8 mouse cellular contexts compared by ENCODE assay signal in genomic region chr2:118478833-118479549, GRCm38 (mm10). TPM values are rescaled to one million over a fixed set of nuclear protein-coding genes. Genes with fewer than 3 reads are reported as not detected.
DNase-seq lines count a peak whose midpoint lies in the region; ATAC-seq and TF ChIP-seq lines count a peak whose summit lies in the region.

No protein-coding gene starts in this region.

- H3K4me3 ChIP-seq in liver, adult 2 months (ENCODE audit: insufficient read depth, low read depth, low read length): peak overlapping the region; percentile 73
- H3K4me3 ChIP-seq in brown adipose tissue, adult 24 weeks (ENCODE audit: insufficient read depth, low read depth, low read length): peak overlapping the region; percentile 83
- peak overlapping the region; percentile 86 for H3K4me3 ChIP-seq in hindbrain, embryonic 13.5 days
- peak overlapping the region; percentile 85 for H3K4me3 ChIP-seq in midbrain, embryonic 12.5 days

- peak overlapping the region; percentile 79 for H3K9ac ChIP-seq in liver, adult 2 months (ENCODE audit: low read depth, low read length)
- H3K9ac ChIP-seq in hindbrain, embryonic 13.5 days: peak overlapping the region; percentile 93
- peak overlapping the region; percentile 89 for H3K9ac ChIP-seq in midbrain, embryonic 12.5 days (replicated peaks)

- 1% methylated on average over 48 of the region's 52 CpGs for WGBS in liver, adult 2 months
- 3% methylated on average over 52 of the region's 52 CpGs for WGBS in hindbrain, embryonic 13.5 days
- 4% methylated on average over 50 of the region's 52 CpGs for WGBS in midbrain, embryonic 12.5 days

- no peaks in the 10 kb centered on the region for H3K9me3 ChIP-seq in hindbrain, embryonic 13.5 days
- no peaks in the 10 kb centered on the region for H3K9me3 ChIP-seq in midbrain, embryonic 12.5 days

- peaks cover 6% of the 10 kb centered on the region for H3K4me1 ChIP-seq in liver, adult 2 months (ENCODE audit: control insufficient read depth, insufficient read depth, low read length)
- H3K4me1 ChIP-seq in brown adipose tissue, adult 24 weeks (ENCODE audit: control insufficient read depth, insufficient read depth, insufficient read length, low read length): peaks cover 8% of the 10 kb centered on the region
- peaks cover 25% of the 10 kb centered on the region for H3K4me1 ChIP-seq in hindbrain, embryonic 13.5 days (replicated peaks)
- H3K4me1 ChIP-seq in midbrain, embryonic 12.5 days: peaks cover 10% of the 10 kb centered on the region

- peak; percentile 19 for ATAC-seq in hindbrain, embryonic 13.5 days (ENCODE audit: low FRiP score)
- ATAC-seq in midbrain, embryonic 12.5 days (ENCODE audit: low FRiP score, low read depth): no peak

- no peak for DNase-seq in liver, adult 2 months (ENCODE audit: extremely low read depth, low read depth, low spot score)
- DNase-seq in liver: no peak
- DNase-seq in ovary, postnatal 36 days (ENCODE audit: low spot score): no peak
- no peak for DNase-seq in ovary, postnatal 14 days (ENCODE audit: low spot score)
- DNase-seq in ovary, adult 18-20 months (ENCODE audit: low spot score): no peak

- peak overlapping the region; percentile 83 for H3K4me2 ChIP-seq in hindbrain, embryonic 13.5 days
- H3K4me2 ChIP-seq in midbrain, embryonic 12.5 days (replicated peaks): peak overlapping the region; percentile 75

- no peak for TF ChIP-seq POLR2A in liver, adult 2 months (IDR thresholded peaks at IDR 0.05; ENCODE audit: extremely low read depth, insufficient read depth, low read length)

- peaks cover 19% of the 10 kb centered on the region for H3K36me3 ChIP-seq in liver, adult 2 months (ENCODE audit: control insufficient read depth, insufficient read depth, low read length)
- H3K36me3 ChIP-seq in hindbrain, embryonic 13.5 days: peaks cover 32% of the 10 kb centered on the region
- H3K36me3 ChIP-seq in midbrain, embryonic 12.5 days: peaks cover 30% of the 10 kb centered on the region

- H3K27me3 ChIP-seq in liver, adult 2 months (ENCODE audit: control insufficient read depth, insufficient read depth, low read length): no peaks in the 10 kb centered on the region
- no peaks in the 10 kb centered on the region for H3K27me3 ChIP-seq in hindbrain, embryonic 13.5 days
- peaks cover 4% of the 10 kb centered on the region; the same call in 1 of the 2 replicates for H3K27me3 ChIP-seq in midbrain, embryonic 12.5 days

- H3K27ac ChIP-seq in liver, adult 2 months (replicated peaks; ENCODE audit: insufficient read depth, low read depth, low read length): peak overlapping the region; percentile 53
- H3K27ac ChIP-seq in brown adipose tissue, adult 24 weeks (replicated peaks; ENCODE audit: low read depth, low read length): 0 out of 2 replicates have a peak overlapping the region, but pooled peaks have one; percentile 26
- H3K27ac ChIP-seq in hindbrain, embryonic 13.5 days: peak overlapping the region; percentile 87
- peak overlapping the region; percentile 77 for H3K27ac ChIP-seq in midbrain, embryonic 12.5 days (replicated peaks)

- TF ChIP-seq CTCF in liver, adult 2 months (IDR thresholded peaks at IDR 0.05; ENCODE audit: low read depth, low read length): no peak

- H3K79me2 ChIP-seq in liver, adult 2 months (ENCODE audit: control insufficient read depth, insufficient read depth, low read length): peaks cover 8% of the 10 kb centered on the region; the same call in 1 of the 2 replicates

RNA-seq across cellular contexts. Expression of gene Srp14, which starts 0.5 kb away (rescaled TPM):
- total RNA-seq in liver, adult 2 months (2014; rRNA removed): 59.7 and 72.8 TPM in 2 replicates
- polyA plus RNA-seq in liver, adult 2 months (2012; rRNA removed): 33.4 and 37.3 TPM in 2 replicates
- polyA plus RNA-seq in brown adipose tissue, adult 24 weeks (2012; ENCODE audit: insufficient read depth, insufficient read length, missing spikeins): 226 and 250 TPM in 2 replicates
- 362 and 376 TPM in 2 replicates for polyA plus RNA-seq in hindbrain, embryonic 13.5 days (2015; fragmentation: Nextera tagmentation; extraction: Ambion mirVana)
- 280 and 286 TPM in 2 replicates for polyA plus RNA-seq in midbrain, embryonic 12.5 days (2016; fragmentation: Nextera tagmentation; extraction: Ambion mirVana)

Comparison
In these comparisons a context has a peak if more than half of its experiments do, and no peak if none do; other contexts are left out.
1. H3K27ac ChIP-seq: peak in every context shown above with its lines; median percentile 87 in hindbrain, embryonic 13.5 days; 77 in midbrain, embryonic 12.5 days; 53 in liver, adult 2 months; 26 in brown adipose tissue, adult 24 weeks.